Mouse (Mus musculus) intestine, embryonic 14.5 days (tissue): ENCODE data around the gene Btbd17. TPM values are rescaled to one million over a fixed set of nuclear protein-coding genes. Genes with fewer than 3 reads are reported as not detected.

Experiments
- ATAC-seq: fragments of 200-750 bp; cut with Nextera tagmentation; replicated peaks from 2 replicates; pipeline ENCODE4 v1.8.0; 2017; ENCODE audit warnings: low read depth, moderate number of reproducible peaks, moderate TSS enrichment, moderate library complexity; ENCODE audit not compliant: low FRiP score, low TSS enrichment
- DNase-seq: peaks from one replicate; pipeline ENCODE4 v3.0.0-alpha.2; 2018; ENCODE audit warnings: low spot score
- H3K27ac ChIP-seq: fragments of 300-500 bp; sonication (generic); 2 replicates; pipeline ENCODE4 v1.5.1; 2014; ENCODE audit warnings: low read depth, mild to moderate bottlenecking, control low read depth
- H3K27me3 ChIP-seq: fragments of 300-500 bp; sonication (generic); replicated peaks from 2 replicates; pipeline ENCODE4 v1.6.1; 2014; ENCODE audit warnings: low read length, control low read depth; ENCODE audit not compliant: control insufficient read depth, insufficient read depth
- H3K36me3 ChIP-seq: fragments of 300-500 bp; sonication (generic); 2 replicates; pipeline ENCODE4 v1.6.1; 2014; ENCODE audit warnings: low read length, control low read depth; ENCODE audit not compliant: control insufficient read depth, insufficient read depth
- H3K4me1 ChIP-seq: fragments of 300-500 bp; sonication (generic); replicated peaks from 2 replicates; pipeline ENCODE4 v1.6.1; 2014; ENCODE audit warnings: low read length, control low read depth, mixed read lengths; ENCODE audit not compliant: control insufficient read depth, insufficient read depth
- H3K4me2 ChIP-seq: fragments of 300-500 bp; sonication (generic); 2 replicates; pipeline ENCODE4 v1.6.1; 2014; ENCODE audit warnings: low read length
- H3K4me3 ChIP-seq: fragments of 300-500 bp; sonication (generic); 2 replicates; pipeline ENCODE4 v1.5.1; 2014; ENCODE audit warnings: low read depth, low read length, control low read depth, mixed read lengths
- H3K9ac ChIP-seq: fragments of 300-500 bp; sonication (generic); 2 replicates; pipeline ENCODE4 v1.6.1; 2014; ENCODE audit warnings: mild to moderate bottlenecking, low read length
- H3K9me3 ChIP-seq: fragments of 300-500 bp; sonication (generic); 2 replicates; pipeline ENCODE4 v1.6.1; 2016; ENCODE audit warnings: low read length, control low read depth; ENCODE audit not compliant: control insufficient read depth
- WGBS: fragments of 180-500 bp; shearing (Covaris S2); extraction: QIAGEN DNeasy Blood & Tissue Kit; methylation state at CpG from one replicate; pipeline ENCODE4 v1.1.7; 2014; 5-methylcytosine and 5-hydroxymethylcytosine counted together
- polyA plus RNA-seq: library from polyadenylated mRNA; unstranded; fragments of >200 nt; fragmentation: Nextera tagmentation; extraction: Ambion mirVana; gene quantifications from 2 replicates; pipeline ENCODE4 v1.2.1, GENCODE M21; 2014

Btbd17 gene
- polyA plus RNA-seq, 1 experiment from 2014 or later = 2.9 TPM

- Histone ChIP-seq H3K4me2 (no peak overlapping the region), H3K9me3 (no peaks in the 10 kb centered on the region), H3K4me3 (no peak overlapping the region), H3K9ac (no peak overlapping the region), H3K4me1 (peaks cover 12% of the 10 kb centered on the region), H3K36me3 (no peaks in the 10 kb centered on the region), H3K27ac (no peak overlapping the region), H3K27me3 (no peaks in the 10 kb centered on the region)
- 43% methylated on average over 12 of the region's 12 CpGs for WGBS
- DNase-seq = no peak
- no peak for ATAC-seq
Observed at GRCm38 (mm10) chr11:114822727-114823126, 27.0 kb upstream of the Btbd17 start.

- Histone ChIP-seq H3K36me3 (no peaks in the 10 kb centered on the region), H3K9ac (no peak overlapping the region), H3K27me3 (no peaks in the 10 kb centered on the region), H3K4me1 (peaks cover 12% of the 10 kb centered on the region), H3K4me3 (no peak overlapping the region), H3K27ac (no peak overlapping the region), H3K9me3 (no peaks in the 10 kb centered on the region), H3K4me2 (no peak overlapping the region)
- WGBS = 62% methylated on average over 1 of the region's 1 CpGs
- no peak for ATAC-seq
- DNase-seq = no peak
Observed at GRCm38 (mm10) chr11:114821325-114821724, 25.6 kb upstream of the Btbd17 start.

- no peak for DNase-seq
- Histone ChIP-seq H3K4me3 (no peak overlapping the region), H3K4me1 (peaks cover 12% of the 10 kb centered on the region)
Observed at GRCm38 (mm10) chr11:114820444-114820843, 24.7 kb upstream of the Btbd17 start.

GRCm38 (mm10) chr11:114819110-114819509 lies 23.4 kb upstream of the Btbd17 start:
- Histone ChIP-seq H3K4me2 (no peak overlapping the region), H3K27me3 (no peaks in the 10 kb centered on the region), H3K27ac (no peak overlapping the region), H3K4me3 (no peak overlapping the region), H3K4me1 (peaks cover 16% of the 10 kb centered on the region), H3K9ac (no peak overlapping the region), H3K9me3 (no peaks in the 10 kb centered on the region), H3K36me3 (no peaks in the 10 kb centered on the region)
- no peak for ATAC-seq
- DNase-seq = no peak
- WGBS = 48% methylated on average over 2 of the region's 2 CpGs

More at GRCm38 (mm10) chr11:114820444-114820843, 24.7 kb upstream of the Btbd17 start:
- 41% methylated on average over 3 of the region's 3 CpGs for WGBS
- no peak overlapping the region for H3K4me2 ChIP-seq
- H3K36me3 ChIP-seq = no peaks in the 10 kb centered on the region
- ATAC-seq = no peak
- no peaks in the 10 kb centered on the region for H3K9me3 ChIP-seq
- H3K27me3 ChIP-seq = no peaks in the 10 kb centered on the region
- H3K9ac ChIP-seq = no peak overlapping the region
- no peak overlapping the region for H3K27ac ChIP-seq

- DNase-seq = no peak
- no peaks in the 10 kb centered on the region for H3K9me3 ChIP-seq
- no peak overlapping the region for H3K9ac ChIP-seq
- ATAC-seq = no peak
- H3K36me3 ChIP-seq = no peaks in the 10 kb centered on the region
- H3K27ac ChIP-seq = no peak overlapping the region
- WGBS = 89% methylated on average over 7 of the region's 7 CpGs
- H3K4me1 ChIP-seq = peaks cover 12% of the 10 kb centered on the region
- no peaks in the 10 kb centered on the region for H3K27me3 ChIP-seq
- no peak overlapping the region for H3K4me2 ChIP-seq
- H3K4me3 ChIP-seq = no peak overlapping the region
Observed at GRCm38 (mm10) chr11:114818185-114818584, 22.4 kb upstream of the Btbd17 start.

- DNase-seq = no peak
- Histone ChIP-seq H3K4me3 (no peak overlapping the region), H3K4me2 (no peak overlapping the region), H3K36me3 (no peaks in the 10 kb centered on the region), H3K27me3 (no peaks in the 10 kb centered on the region), H3K9ac (no peak overlapping the region), H3K27ac (no peak overlapping the region), H3K9me3 (no peaks in the 10 kb centered on the region), H3K4me1 (0 out of 2 replicates have a peak, but pooled peaks cover 4% of the 10 kb centered on the region)
- 88% methylated on average over 4 of the region's 4 CpGs for WGBS
- ATAC-seq = no peak
Observed at GRCm38 (mm10) chr11:114816934-114817333, 21.2 kb upstream of the Btbd17 start.

- Histone ChIP-seq H3K27ac (no peak overlapping the region), H3K9ac (no peak overlapping the region), H3K9me3 (no peaks in the 10 kb centered on the region), H3K4me3 (no peak overlapping the region), H3K36me3 (no peaks in the 10 kb centered on the region), H3K4me2 (no peak overlapping the region), H3K27me3 (no peaks in the 10 kb centered on the region), H3K4me1 (0 out of 2 replicates have a peak, but pooled peaks cover 4% of the 10 kb centered on the region)
- DNase-seq (no peak), ATAC-seq (no peak)
- 64% methylated on average over 11 of the region's 11 CpGs for WGBS
Observed at GRCm38 (mm10) chr11:114814873-114815592, 19.3 kb upstream of the Btbd17 start.

GRCm38 (mm10) chr11:114812731-114813240 lies 17.0 kb upstream of the Btbd17 start:
- WGBS = 16% methylated on average over 6 of the region's 6 CpGs
- DNase-seq (peak; percentile 99), ATAC-seq (peak; percentile 51)
- no peak overlapping the region for H3K27ac ChIP-seq
- H3K9me3 ChIP-seq = no peaks in the 10 kb centered on the region
- no peak overlapping the region for H3K4me3 ChIP-seq
- no peak overlapping the region for H3K4me2 ChIP-seq
- H3K27me3 ChIP-seq = no peaks in the 10 kb centered on the region
- no peak overlapping the region for H3K9ac ChIP-seq
- H3K36me3 ChIP-seq = no peaks in the 10 kb centered on the region
- H3K4me1 ChIP-seq = 0 out of 2 replicates have a peak, but pooled peaks cover 8% of the 10 kb centered on the region

GRCm38 (mm10) chr11:114810344-114810743 lies 14.6 kb upstream of the Btbd17 start:
- Histone ChIP-seq H3K9ac (no peak overlapping the region), H3K4me1 (0 out of 2 replicates have a peak, but pooled peaks cover 13% of the 10 kb centered on the region), H3K27ac (no peak overlapping the region), H3K9me3 (no peaks in the 10 kb centered on the region), H3K36me3 (no peaks in the 10 kb centered on the region), H3K4me3 (no peak overlapping the region), H3K4me2 (no peak overlapping the region), H3K27me3 (no peaks in the 10 kb centered on the region)
- DNase-seq (no peak), ATAC-seq (no peak)
- WGBS = 23% methylated on average over 4 of the region's 4 CpGs
